Mouse (Mus musculus) brain, embryonic 14.5 days (tissue): Measurements from ENCODE around the gene Rab25.

ENCODE experiments used
- CTCF ChIP-seq: fragments of 200-500 bp; IDR thresholded peaks from 2 replicates; pipeline ENCODE4 v1.5.1; 2012; ENCODE audit warnings: inconsistent platforms, mild to moderate bottlenecking, moderate library complexity, borderline replicate concordance; ENCODE audit not compliant: insufficient read depth, insufficient read length; ENCODE audit errors: extremely low read depth
- POLR2A ChIP-seq: fragments of 200-500 bp; IDR thresholded peaks from 2 replicates; pipeline ENCODE4 v1.6.1; 2012; ENCODE audit warnings: mild to moderate bottlenecking, inconsistent platforms, borderline replicate concordance; ENCODE audit not compliant: poor library complexity, insufficient read depth, insufficient read length, severe bottlenecking; ENCODE audit errors: extremely low read depth

GRCm38 (mm10) chr3:88591950-88592731 is 44.0 kb upstream of the Rab25 start:
- TF ChIP-seq CTCF: peak; percentile 26; the same call in 1 of the 2 replicates
- TF ChIP-seq POLR2A: no peak
